Mouse (Mus musculus) embryo, embryonic 9.5 days (tissue): ENCODE results near the gene Atp8a1.

Experiments used
- DNase-seq: peaks from one replicate; pipeline ENCODE4 v3.0.0-alpha.2; 2017; ENCODE audit errors: extremely low spot score

The Atp8a1 gene

DNA sequence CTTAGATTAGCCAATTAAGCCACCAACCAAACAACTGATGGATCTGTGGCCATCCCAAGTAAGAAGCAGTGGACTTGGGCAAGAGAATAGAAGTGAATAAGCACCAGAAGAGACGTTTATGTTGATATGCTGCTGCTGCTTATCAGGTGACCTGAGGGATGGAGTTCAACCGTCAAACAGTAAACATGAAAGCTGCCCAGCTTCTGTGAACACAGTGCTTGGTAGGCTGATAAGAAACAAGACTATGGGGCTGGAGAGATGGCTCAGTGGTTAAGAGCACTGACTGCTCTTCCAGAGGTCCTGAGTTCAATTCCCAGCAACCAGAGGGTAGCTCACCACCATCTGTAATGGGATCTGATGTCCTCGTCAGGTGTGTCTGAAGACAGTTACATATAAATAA is 168.4 kb downstream of the Atp8a1 start:
- no peak for DNase-seq

GRCm38 (mm10) chr5:67673008-67673407 is 174.2 kb downstream of the Atp8a1 start:
- no peak for DNase-seq

DNA sequence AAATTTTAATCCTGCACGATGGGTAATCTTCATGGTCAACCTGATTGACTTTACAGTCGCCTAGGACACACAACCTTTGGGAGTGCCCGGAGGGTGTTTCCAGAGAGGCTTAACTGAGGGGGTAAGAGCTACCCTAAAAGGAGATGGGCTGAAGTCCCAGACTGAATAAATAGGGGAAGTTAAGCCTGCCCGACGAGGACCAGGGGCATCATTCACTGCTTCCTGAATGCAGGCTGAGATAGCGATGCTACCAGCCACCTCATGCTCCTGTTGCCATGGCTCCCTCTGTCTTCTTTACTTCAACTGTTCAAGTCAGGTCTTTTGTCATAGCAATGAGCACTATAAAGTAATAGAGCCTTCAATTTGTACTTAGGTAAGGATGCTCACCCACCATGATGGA is 177.1 kb downstream of the Atp8a1 start:
- DNase-seq: no peak

- DNase-seq: no peak
These were observed 177.8 kb downstream of the Atp8a1 start for GRCm38 (mm10) chr5:67669436-67669896.

DNA sequence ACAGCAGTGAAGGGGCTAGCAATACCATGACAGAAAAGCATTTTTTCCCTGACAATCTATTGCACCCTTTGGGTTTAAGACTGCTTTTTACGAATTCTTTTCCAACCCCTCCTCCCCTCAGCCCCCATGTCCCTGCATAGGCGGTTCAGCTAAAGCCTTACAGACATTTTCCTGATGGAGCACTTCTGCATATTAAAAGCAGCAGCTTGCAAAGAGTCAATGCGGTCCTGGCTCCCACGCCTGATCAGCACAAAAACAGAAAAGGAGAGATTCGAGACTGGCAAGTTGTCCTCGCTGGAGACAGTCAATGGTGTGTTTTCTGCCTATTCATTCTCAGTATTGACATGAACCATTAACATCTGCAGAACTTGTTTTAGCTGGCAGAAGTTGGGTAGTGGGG is 184.5 kb downstream of the Atp8a1 start:
- no peak for DNase-seq

GRCm38 (mm10) chr5:67659864-67660263 is 187.4 kb downstream of the Atp8a1 start:
- no peak for DNase-seq

DNA sequence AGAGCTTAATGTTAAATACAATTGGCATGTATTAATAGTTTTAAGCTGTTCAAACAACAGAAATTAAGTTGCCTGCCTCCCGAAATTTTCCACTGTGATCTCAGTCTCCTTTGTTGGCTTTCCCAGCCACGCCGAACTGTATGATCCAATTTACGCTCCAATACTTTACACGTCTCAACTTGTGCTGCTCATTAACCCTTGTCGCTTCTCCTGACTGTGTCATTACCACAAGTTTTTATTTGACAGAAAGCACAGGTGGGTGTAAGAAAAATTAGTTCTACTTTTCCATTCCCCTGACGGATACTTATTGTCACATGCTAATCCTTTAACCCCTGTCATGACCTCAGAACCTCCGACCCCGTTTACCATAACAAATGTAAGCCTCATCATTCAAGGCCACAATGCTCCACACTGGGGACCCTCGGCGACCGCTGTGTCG is 190.4 kb downstream of the Atp8a1 start:
- DNase-seq: peak; percentile 76

GRCm38 (mm10) chr5:67655696-67656519 is 191.3 kb downstream of the Atp8a1 start:
- peak; percentile 42 for DNase-seq

DNA sequence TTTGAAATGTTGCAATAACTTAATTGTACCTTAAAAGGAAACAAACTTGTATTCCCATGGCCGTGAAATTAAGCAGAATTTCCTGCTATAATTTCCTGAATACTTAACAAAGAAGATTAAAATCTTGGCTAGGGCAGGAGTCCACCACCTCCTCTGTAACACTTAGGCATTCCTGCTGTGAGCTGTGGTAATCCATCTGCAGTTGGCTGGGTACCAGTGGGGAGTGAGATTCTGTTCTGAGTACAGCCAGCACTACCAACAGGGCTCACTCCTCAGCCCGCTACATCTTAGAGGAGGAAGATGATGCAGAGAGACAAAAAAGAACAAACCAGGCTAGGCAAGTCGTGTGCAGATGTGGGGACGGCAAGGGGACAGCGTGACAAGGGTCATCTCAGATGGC is 192.7 kb downstream of the Atp8a1 start:
- DNase-seq: no peak

DNA sequence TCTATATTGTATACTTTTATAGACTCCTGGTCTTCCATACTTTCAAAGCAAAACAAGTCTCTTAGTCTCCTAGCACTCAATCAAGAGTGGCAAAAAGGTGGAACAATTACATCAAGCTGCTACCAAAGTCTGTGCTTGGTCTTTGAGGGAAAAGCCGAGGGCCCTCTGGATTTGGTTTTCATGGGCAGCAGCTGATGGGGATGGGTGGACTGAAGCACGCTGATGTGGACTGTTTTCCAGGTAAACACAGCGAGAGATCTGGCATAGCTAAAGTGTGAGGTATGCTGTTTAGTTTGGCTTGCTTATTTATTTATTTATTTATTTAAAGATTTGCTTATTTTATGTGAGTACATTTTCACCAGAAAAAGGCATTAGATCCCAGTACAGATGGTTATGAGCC is 193.7 kb downstream of the Atp8a1 start:
- DNase-seq: no peak

DNA sequence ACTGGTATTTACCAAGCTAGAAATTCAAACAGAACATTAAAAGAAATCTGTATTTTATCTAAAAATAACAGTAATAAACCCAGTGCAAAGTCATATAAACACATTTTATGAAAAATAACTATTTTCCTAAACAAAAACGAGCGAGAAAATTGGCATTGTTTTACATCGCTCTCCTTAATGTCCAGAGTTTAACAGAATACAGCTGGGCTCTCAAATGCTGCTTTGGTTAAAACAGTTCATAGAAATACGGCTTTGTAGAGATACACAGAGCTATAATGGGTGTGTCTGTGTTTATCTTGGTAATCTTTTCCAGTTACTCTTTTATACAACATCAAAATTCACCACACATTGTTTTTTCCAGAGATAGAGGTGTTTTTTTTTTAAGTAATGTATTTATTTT is 194.8 kb downstream of the Atp8a1 start:
- no peak for DNase-seq

DNA sequence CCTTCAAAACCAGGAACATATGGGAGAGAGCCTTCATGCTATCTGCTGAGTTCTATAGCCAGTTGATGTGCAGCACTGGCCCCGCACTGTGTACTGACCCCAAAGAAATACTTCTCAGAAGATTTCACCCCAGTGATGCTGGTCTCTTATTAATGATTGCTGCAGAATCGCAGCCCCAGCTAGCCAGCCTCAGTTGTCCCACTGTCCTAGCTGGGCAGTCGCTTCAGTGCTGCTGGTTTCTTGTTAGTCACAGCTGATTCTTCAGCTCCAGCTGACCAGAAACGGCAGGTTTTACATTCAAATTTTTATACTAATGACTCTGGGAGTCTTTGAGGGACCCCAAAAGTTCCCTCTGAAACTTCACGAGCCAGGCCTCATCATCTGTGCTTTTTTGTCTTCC is 197.2 kb downstream of the Atp8a1 start:
- no peak for DNase-seq

DNA sequence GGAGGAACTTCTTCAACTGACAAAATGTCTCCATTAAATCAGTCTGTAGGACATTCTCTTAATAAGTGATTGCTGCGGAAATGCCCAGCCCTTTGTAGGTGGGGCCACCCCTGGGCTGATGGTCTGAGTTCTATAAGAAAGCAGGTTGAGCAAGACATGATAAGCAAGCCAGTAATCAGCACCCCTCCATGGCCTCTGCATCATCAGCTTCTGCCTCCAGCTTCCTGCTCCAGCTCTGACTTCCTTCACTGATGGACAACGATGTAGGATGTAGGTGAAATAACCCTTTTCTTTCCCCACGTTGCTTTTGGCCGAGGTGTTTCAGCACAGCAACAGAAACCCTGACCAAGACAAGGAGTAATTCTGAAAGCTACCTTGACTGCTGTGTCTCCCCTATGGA is 198.1 kb downstream of the Atp8a1 start:
- no peak for DNase-seq

GRCm38 (mm10) chr5:67647568-67647967 is 199.7 kb downstream of the Atp8a1 start:
- DNase-seq: no peak

GRCm38 (mm10) chr5:67646756-67647529 is 200.3 kb downstream of the Atp8a1 start:
- no peak for DNase-seq

DNA sequence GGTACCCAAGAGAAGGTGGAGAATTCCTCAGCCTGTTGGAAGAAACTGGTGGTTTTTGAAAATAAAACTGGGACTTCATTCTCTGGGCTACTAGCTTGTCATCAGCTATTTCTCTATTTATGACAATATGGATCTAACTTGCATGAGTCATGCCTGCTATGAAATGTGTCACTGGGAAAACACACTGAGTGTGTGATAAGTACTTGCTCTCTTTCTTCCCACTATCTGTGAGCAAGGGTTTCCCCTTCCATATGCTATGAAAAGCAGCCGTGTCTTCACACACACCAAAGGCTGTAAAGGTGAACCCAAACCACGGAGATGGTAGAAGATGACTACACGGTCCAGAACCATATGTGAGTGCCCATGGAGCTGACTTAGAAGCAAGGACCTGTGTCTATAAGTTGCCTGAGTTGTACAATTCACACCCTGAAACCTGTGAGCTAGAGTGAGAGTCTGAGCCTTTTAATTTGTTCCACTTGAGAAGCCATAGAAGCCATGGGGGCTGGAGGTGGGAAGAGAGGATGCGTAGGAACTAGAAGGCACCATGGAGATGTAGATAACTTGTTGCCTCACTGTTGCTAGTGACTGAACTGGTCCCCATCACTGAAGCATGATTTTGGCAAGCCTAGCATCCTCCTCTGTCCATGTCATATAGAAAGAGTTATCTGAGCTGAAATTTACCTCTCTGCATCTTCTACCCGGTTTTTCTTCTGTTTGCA is 203.5 kb downstream of the Atp8a1 start:
- DNase-seq: no peak

- DNase-seq: no peak
These were observed 205.7 kb downstream of the Atp8a1 start for GRCm38 (mm10) chr5:67641406-67642120.

DNA sequence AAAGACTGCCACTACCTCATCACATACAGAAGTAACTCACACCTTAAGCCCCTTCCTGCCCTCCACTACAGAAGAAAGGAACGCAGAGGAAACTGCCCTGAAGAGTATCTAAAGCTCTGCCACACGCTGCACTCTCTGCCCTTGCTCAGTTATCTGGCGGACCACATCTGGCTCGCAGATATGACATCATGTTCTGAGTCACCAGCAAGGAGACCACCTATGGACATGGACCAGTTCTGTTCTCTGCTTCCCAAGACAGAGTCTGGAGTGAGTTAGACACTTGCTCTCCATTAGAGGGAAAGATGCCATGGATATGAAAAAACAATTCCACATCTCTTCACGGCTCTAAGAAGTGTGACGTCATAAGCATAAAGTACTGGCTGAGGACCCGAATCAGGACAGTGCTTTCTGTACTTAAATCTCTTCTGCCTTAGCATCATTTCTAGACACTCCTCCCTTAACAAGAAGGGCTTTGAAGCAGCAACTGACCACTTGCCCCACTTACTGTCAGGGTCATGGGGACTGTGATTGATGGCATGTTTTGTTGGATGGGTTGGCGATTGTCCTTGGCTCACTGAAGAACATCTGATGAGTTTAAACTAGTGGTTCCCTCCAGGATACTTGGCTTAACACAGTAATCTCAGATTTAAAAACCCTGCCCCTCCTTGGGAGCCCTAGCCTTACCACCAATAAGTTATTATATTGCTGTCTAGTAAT is 206.5 kb downstream of the Atp8a1 start:
- DNase-seq: no peak

GRCm38 (mm10) chr5:67634339-67634738 is 212.9 kb downstream of the Atp8a1 start:
- DNase-seq: no peak

DNA sequence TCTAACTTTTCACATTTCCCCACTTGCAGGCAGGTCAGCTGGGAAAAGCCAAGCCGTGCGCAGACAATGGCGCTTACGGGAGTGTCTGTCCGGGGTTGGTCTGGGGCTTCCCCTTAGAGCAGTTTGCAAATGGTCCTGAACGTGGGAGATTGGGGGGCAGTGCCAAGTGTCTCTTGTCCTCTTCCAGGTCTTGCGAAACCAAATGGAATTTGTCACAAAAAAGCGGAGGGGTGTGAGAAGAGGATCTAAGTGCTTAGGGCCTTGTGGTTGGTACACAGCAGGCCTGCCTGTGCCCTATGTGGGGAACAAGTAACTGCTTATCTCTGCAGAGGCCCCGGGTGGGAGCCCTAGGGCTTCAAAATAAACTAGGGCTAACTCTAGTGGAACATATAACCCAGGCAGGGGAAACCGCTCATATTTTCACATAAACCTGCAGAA is 213.4 kb downstream of the Atp8a1 start:
- peak; percentile 62 for DNase-seq
